Mouse (Mus musculus) left cerebral cortex, postnatal 36 days (tissue): ENCODE measurements around the gene Mbd3l2. TPM values are rescaled to one million over a fixed set of nuclear protein-coding genes. Genes with fewer than 3 reads are reported as not detected.
A peak's percentile ranks its signal among the peaks of the same experiment; 100 is the strongest.
"Not testable (repeated sequence)": the region's sequence is repeated elsewhere in the genome, so short reads cannot be mapped to it uniquely, and the experiment has no call there.

Experiments used
- DNase-seq, 2 experiments: peaks; one replicate each; pipeline ENCODE4 v3.0.0; 2021 to 2022; ENCODE audit warnings: low spot score in 2 of 2, mixed read lengths in 1 of 2
- intact Hi-C: fragments of 180-260 bp; cut with DNase I; formaldehyde crosslinking; loops from one replicate; pipeline ENCODE4 v1.15.1; 2025
- microRNA-seq: library from miRNA; unstranded; fragments of <30 nt; microRNA quantifications from one replicate; pipeline ENCODE4 v1.2.0, GENCODE M21; 2022
- total RNA-seq, 2 experiments: library from RNA; stranded (reverse); gene quantifications; 2 replicates each; pipeline ENCODE4 v1.2.3; 2021

Mbd3l2 gene
- not detected for total RNA-seq

DNA sequence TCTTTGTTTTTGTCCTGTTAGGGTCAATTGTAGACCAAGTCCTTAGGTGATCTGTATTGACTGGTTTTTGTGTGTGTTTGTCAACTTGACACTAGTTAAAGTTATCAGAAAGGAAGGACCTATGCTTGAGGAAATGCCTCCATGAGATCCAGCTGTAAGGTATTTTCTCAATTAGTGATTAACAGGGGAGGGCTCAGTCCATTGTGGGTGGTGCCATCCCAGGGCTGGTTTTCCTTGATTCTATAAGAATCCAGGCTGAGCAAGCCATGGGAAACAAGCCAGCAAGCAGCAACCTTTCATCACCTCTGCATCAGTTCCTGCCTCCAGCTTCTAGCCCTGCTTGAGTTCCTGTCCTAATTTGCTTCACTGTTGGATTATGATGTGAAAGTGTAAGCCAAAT is at the start of gene Mbd3l2:
Mbd3l2 (plus strand) TSS at position 301 of the 400 bp plus-strand sequence.
- no peak for DNase-seq
- intact Hi-C loops = no loop called here

GRCm38 (mm10) chr9:18385782-18386181 is 44.7 kb upstream of the Mbd3l2 start:
- DNase-seq = no peak
- intact Hi-C loops = no loop called here

GRCm38 (mm10) chr9:18399629-18400028 is 30.8 kb upstream of the Mbd3l2 start:
- no peak for DNase-seq
- intact Hi-C loops = no loop called here

- intact Hi-C loops, DNase-seq: not testable (repeated sequence)
Measured at GRCm38 (mm10) chr9:18402895-18403294, 27.6 kb upstream of the Mbd3l2 start, which contains the start of gene Naalad2. Gene Naalad2, minus strand, starts transcription at chr9:18402995.

DNA sequence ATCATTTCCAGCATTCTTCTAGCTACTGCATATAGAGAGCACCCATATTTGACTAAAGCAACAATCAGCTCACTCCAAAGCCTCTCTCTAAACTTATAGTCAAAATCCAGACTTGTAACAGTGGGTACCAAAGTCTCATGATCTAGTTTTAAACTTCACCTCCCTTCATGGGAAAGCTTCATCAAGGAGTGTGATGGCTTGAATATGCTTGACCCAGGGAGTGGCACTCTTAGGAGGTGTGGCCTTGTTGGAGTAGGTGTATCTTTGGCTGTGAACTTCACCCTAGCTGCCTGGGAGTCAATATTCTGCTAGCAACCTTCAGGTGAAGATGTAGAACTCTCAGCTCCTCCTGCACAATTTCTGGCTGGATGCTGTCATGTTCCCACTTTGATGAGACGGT is 26.3 kb upstream of the Mbd3l2 start, which contains the start of gene Ubtfl1:
Ubtfl1 (plus strand) TSS at position 301 of the 400 bp plus-strand sequence.
- DNase-seq = no peak
- intact Hi-C loops = no loop called here

DNA sequence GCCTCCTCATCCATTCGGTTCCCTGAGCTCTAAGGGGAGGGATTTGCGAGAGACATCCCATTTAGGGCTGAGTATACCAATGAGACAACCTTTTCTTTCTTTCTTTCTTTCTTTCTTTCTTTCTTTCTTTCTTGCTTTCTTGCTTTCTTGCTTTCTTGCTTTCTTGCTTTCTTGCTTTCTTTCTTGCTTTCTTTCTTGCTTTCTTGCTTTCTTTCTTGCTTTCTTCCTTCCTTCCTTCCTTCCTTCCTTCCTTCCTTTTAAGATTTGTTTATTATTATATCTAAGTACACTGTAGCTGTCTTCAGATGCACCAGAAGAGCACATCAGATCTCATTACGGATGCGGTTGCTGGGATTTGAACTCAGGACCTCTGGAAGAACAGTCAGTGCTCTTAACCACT is 18.1 kb upstream of the Mbd3l2 start:
- DNase-seq, intact Hi-C loops: not testable (repeated sequence)

GRCm38 (mm10) chr9:18431687-18432086 is 1.2 kb downstream of the Mbd3l2 start:
- DNase-seq = no peak
- intact Hi-C loops = no loop called here

DNA sequence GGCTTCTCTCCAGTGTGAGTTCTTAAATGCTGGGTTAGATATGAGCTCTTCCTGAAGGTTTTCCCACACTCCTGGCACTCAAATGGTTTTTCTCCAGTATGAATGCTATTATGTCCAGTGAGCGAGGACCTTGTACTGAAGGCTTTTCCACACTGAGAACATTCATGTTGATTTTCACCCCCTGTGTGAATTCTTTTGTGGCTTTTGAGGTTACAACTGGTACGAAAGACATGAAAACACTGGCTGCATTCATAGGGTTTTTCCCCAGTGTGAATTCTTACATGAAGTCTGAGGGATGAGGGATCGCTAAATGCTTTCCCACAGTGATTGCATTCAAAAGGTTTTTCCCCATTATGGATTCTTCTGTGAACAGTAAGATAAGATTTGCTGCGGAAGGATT is 26.1 kb downstream of the Mbd3l2 start:
- intact Hi-C loops = no loop called here

GRCm38 (mm10) chr9:18467350-18467749 is 36.9 kb downstream of the Mbd3l2 start:
- intact Hi-C loops = no loop called here
- no peak for DNase-seq

More for the DNA sequence above, 26.1 kb downstream of the Mbd3l2 start:
- no peak for DNase-seq

DNA sequence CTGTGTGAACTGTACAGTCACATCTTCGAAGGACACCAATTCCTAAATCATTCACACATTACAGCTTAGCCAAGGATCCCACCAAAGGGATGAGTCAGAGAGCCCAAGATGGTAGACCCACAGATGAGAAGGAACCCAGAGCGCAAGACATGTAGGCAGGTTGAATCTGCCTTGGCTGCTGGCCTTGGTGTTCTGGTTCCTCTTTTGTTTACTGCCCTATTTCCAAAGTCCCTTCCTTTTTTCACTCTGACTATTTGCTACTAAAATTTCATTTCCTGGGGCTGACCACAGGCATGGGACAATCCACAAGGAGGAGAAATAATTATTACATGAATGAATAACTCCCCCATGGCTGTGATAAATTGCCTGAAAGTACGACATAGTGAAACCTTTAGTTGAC is 37.6 kb downstream of the Mbd3l2 start:
- no peak for DNase-seq
- intact Hi-C loops = no loop called here

GRCm38 (mm10) chr9:18473324-18474128 is 43.1 kb downstream of the Mbd3l2 start:
- peak; percentile 68 for DNase-seq
- intact Hi-C loops = loop anchor here (5.0 kb wide), 1 partner anchor 181 kb away; the partner anchor contains the start of gene Chordc1

GRCm38 (mm10) chr9:18478168-18478567 is 47.7 kb downstream of the Mbd3l2 start, which contains the start of the genes Zfp558 and Mbd3l1:
Gene Zfp558, minus strand, starts transcription at chr9:18478268.
Gene Mbd3l1, plus strand, starts transcription at chr9:18478359.
- DNase-seq = no peak
- intact Hi-C loops = no loop called here

Small RNA genes lying within 50 kb of the gene (microRNA-seq; reads per million reads assigned to microRNA genes)
- gene Gm22854 = not detected

Other genes starting within 250 kb of the Mbd3l2 start
- 100 to 1,000 TPM in 1 of 2 experiments, 10 to 100 TPM in 1; 70.2 to 103 TPM for gene Chordc1, start 138.5 kb upstream of the Mbd3l2 start, total RNA-seq
- 1 to 10 TPM in 1 of 2 experiments, under 1 TPM in 1; 0.39 to 1.7 TPM for gene Naalad2, start 27.7 kb upstream of the Mbd3l2 start, total RNA-seq
- not detected for gene Ubtfl1, start 26.2 kb upstream of the Mbd3l2 start, total RNA-seq
- 1 to 10 TPM; 2.1 to 3.1 TPM for gene Zfp558, start 47.6 kb downstream of the Mbd3l2 start, total RNA-seq
- not detected for gene Mbd3l1, start 47.7 kb downstream of the Mbd3l2 start, total RNA-seq
- not detected for gene Muc16, start 243.9 kb downstream of the Mbd3l2 start, total RNA-seq